Mouse (Mus musculus) midbrain, embryonic 14.5 days (tissue): Measurements from ENCODE around the gene Gm5269. TPM values are rescaled to one million over a fixed set of nuclear protein-coding genes. Genes with fewer than 3 reads are reported as not detected.

Source experiments
- ATAC-seq: fragments of 200-750 bp; cut with Nextera tagmentation; 2 replicates; pipeline ENCODE4 v1.8.0; 2017; ENCODE audit warnings: moderate number of reproducible peaks, moderate library complexity; ENCODE audit not compliant: low FRiP score, low TSS enrichment
- DNase-seq: peaks from one replicate; pipeline ENCODE4 v3.0.0-alpha.2; 2015
- H3K27ac ChIP-seq: fragments of 300-500 bp; sonication (generic); replicated peaks from 2 replicates; pipeline ENCODE4 v1.5.1; 2014; ENCODE audit warnings: mild to moderate bottlenecking, low read depth, low read length, moderate library complexity
- H3K27me3 ChIP-seq: fragments of 300-500 bp; sonication (generic); 2 replicates; pipeline ENCODE4 v1.6.1; 2014; ENCODE audit warnings: low read length, control low read depth, mixed read lengths; ENCODE audit not compliant: control insufficient read depth, insufficient read depth
- H3K36me3 ChIP-seq: fragments of 300-500 bp; sonication (generic); 2 replicates; pipeline ENCODE4 v1.6.1; 2014; ENCODE audit warnings: low read length, control low read depth; ENCODE audit not compliant: control insufficient read depth, insufficient read depth
- H3K4me1 ChIP-seq: fragments of 300-500 bp; sonication (generic); 2 replicates; pipeline ENCODE4 v1.6.1; 2014; ENCODE audit warnings: mild to moderate bottlenecking, antibody characterized with exemption, low read length, control low read depth; ENCODE audit not compliant: control insufficient read depth, insufficient read depth
- H3K4me2 ChIP-seq: fragments of 300-500 bp; sonication (generic); 2 replicates; pipeline ENCODE4 v1.6.1; 2014; ENCODE audit warnings: mild to moderate bottlenecking, low read length, moderate library complexity
- H3K4me3 ChIP-seq: fragments of 300-500 bp; sonication (generic); replicated peaks from 2 replicates; pipeline ENCODE4 v1.5.1; 2014; ENCODE audit warnings: low read depth, low read length
- H3K9ac ChIP-seq: fragments of 300-500 bp; sonication (generic); replicated peaks from 2 replicates; pipeline ENCODE4 v1.6.1; 2014; ENCODE audit warnings: mild to moderate bottlenecking, low read length, moderate library complexity
- H3K9me3 ChIP-seq: fragments of 300-500 bp; sonication (generic); 2 replicates; pipeline ENCODE4 v1.6.1; 2016; ENCODE audit warnings: low read length, control low read depth, mixed read lengths; ENCODE audit not compliant: control insufficient read depth
- WGBS: fragments of 180-500 bp; shearing (Covaris S2); extraction: QIAGEN DNeasy Blood & Tissue Kit; methylation state at CpG from one replicate; pipeline ENCODE4 v1.1.7; 2014; 5-methylcytosine and 5-hydroxymethylcytosine counted together
- polyA plus RNA-seq: library from polyadenylated mRNA; unstranded; fragments of >200 nt; fragmentation: Nextera tagmentation; extraction: Ambion mirVana; gene quantifications from 2 replicates; pipeline ENCODE4 v1.2.1, GENCODE M21; 2014

Gene Gm5269
- polyA plus RNA-seq = not detected in 2 replicates

DNA sequence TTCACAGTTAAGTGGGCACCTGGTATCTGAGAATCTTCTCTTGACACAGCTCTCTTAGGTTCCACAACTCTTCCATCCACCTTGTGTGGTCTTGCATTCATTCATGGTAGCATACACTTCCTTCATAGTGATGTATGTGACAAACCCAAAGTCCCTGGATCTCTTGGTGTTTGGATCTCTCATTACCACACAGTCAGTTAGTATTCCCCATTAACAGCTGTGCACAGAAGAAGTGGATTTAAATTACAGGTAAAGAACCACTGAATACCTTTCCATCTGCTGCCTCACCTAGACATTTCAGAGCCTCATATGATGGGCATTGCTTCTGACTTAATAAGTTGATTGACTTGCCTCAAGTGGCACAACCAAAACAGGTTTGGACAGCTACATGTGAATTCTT is at the start of gene Gm5269:
Gene Gm5269 (minus strand): TSS at position 101 of the 400 bp plus-strand sequence.
- ATAC-seq (no peak), DNase-seq (no peak)
- Histone ChIP-seq H3K27ac (no peak within 1 kb of the TSS), H3K9ac (no peak within 1 kb of the TSS), H3K27me3 (no peaks in the 10 kb centered on the region), H3K4me3 (no peak within 1 kb of the TSS), H3K4me1 (no peaks in the 10 kb centered on the region), H3K4me2 (no peak within 1 kb of the TSS), H3K9me3 (no peaks in the 10 kb centered on the region), H3K36me3 (no peaks in the 10 kb centered on the region)

DNA sequence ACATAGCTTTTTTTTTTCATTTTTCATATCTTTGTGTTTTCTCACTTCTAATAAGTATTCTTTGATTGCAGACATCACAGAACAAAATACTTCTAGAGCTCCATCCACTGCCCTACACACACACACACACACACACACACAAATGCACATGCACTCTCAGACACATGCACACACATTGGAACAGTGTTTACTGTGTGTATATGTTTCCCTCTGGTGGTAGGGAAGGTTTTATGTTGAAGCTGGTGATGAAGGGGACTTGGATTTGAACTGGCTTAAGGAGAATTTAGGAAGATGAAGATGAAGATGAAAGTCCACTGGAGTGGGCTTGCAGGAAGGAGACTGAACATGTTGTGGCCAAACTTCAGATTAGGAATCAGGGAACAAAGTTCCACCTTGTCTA is 41.1 kb upstream of the Gm5269 start:
- no peaks in the 10 kb centered on the region for H3K36me3 ChIP-seq
- no peak overlapping the region for H3K4me2 ChIP-seq
- no peak overlapping the region for H3K4me3 ChIP-seq
- H3K27ac ChIP-seq = no peak overlapping the region
- no peak for DNase-seq
- no peaks in the 10 kb centered on the region for H3K4me1 ChIP-seq
- H3K9ac ChIP-seq = no peak overlapping the region
- peaks cover 9% of the 10 kb centered on the region; the same call in 1 of the 2 replicates for H3K27me3 ChIP-seq
- H3K9me3 ChIP-seq = no peaks in the 10 kb centered on the region
- ATAC-seq = no peak

DNA sequence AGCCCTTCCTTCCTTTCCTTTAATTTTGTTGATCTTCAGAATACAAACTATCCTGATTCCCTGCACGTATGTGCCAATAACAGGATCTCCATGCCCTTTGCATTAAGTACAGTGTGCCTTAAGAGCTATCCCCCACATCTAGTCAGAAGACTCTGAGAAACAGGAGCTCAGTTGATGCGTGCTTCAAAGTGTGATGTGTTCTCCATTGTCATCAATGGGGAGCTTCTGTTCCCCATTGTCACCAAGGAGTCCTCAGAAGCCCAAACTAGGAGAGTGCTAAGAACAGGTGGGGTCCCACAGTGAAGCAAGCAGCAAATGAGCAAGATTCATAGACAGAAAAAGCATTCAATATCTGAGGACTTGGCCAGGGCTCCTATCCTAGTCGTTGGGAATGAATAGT is 36.8 kb upstream of the Gm5269 start:
- ATAC-seq (no peak), DNase-seq (no peak)
- Histone ChIP-seq H3K4me1 (peaks cover 3% of the 10 kb centered on the region; the same call in 1 of the 2 replicates), H3K9ac (no peak overlapping the region), H3K4me2 (no peak overlapping the region), H3K36me3 (no peaks in the 10 kb centered on the region), H3K27me3 (peaks cover 10% of the 10 kb centered on the region; the same call in 1 of the 2 replicates), H3K4me3 (no peak overlapping the region), H3K9me3 (no peaks in the 10 kb centered on the region), H3K27ac (no peak overlapping the region)
- WGBS = 50% methylated on average over 3 of the region's 3 CpGs

DNA sequence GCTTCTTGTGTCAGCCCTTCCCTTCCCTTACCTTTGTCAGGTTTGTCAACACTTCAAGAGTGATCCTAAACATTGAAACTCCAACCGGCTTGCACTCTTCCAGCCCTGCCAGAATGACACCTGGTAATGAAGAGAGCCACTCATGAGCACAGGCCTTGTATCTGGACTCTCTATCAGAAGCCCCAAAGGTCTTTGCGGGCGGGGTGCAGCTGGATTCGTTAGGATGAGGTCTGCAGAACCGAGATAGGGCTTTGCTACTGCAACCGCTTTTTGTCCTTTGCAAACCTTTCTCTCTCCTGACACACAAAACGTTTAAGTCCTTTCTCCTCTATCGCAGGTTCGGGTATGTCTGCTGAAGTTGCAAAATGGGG is 36.3 kb upstream of the Gm5269 start, which contains the start of gene Slc40a1:
Gene Slc40a1 (minus strand): TSS at position 131 of the 371 bp plus-strand sequence.
- H3K9ac ChIP-seq = peak within 1 kb of the TSS; percentile 57
- no peaks in the 10 kb centered on the region for H3K9me3 ChIP-seq
- H3K4me1 ChIP-seq = peaks cover 3% of the 10 kb centered on the region; the same call in 1 of the 2 replicates
- 23% methylated on average over 9 of the region's 9 CpGs for WGBS
- H3K4me2 ChIP-seq = peak within 1 kb of the TSS; percentile 72
- peak within 1 kb of the TSS; percentile 54 for H3K4me3 ChIP-seq
- DNase-seq (peak; percentile 8), ATAC-seq (no peak)
- no peak within 1 kb of the TSS for H3K27ac ChIP-seq
- H3K36me3 ChIP-seq = no peaks in the 10 kb centered on the region
- peaks cover 10% of the 10 kb centered on the region; the same call in 1 of the 2 replicates for H3K27me3 ChIP-seq

DNA sequence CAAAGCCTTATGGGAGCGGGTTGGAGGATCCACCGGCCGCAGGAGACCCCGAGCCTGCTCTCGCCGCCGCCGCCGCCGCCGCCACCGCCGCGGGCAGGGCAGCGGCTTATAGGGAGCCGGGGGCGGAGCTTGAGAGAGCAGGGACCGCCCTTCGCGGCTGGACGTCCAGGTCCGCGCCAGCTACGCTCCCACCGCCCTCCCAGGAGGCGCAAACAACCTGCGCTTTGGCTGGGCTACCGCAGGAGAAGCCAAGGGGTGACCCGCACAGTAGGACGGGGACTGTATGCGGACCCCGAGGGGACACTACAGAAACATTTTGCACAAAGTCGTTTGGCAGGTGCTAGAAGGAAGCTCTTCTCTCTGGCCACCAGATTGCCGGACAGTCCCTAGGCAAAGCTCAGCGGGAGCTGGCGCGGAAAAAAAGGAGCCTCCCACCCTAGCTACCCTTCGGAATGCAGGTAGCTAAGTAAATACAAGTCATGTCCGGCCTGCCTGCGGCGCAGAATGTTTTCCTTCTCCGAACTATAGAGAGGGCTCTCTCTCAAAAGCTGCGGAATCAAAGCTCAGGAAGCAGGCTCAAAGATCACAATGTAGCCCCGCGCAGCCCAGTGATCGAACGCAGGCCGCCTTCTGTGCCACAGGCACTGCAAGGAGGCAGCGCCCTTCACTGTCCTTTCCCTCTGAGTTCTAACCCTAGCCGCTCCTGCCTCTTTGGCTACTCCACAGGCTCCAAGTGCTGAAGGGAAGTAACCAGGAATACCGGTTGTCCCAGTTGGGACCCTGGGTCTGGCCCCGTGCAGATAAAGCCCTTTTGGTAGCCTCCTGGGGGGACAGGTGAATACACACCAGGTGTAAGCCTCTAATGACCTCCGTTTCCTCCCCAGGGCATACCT is 35.7 kb upstream of the Gm5269 start:
- DNase-seq (peak; percentile 88), ATAC-seq (peak; percentile 94)
- peaks cover 10% of the 10 kb centered on the region; the same call in 1 of the 2 replicates for H3K27me3 ChIP-seq

DNA sequence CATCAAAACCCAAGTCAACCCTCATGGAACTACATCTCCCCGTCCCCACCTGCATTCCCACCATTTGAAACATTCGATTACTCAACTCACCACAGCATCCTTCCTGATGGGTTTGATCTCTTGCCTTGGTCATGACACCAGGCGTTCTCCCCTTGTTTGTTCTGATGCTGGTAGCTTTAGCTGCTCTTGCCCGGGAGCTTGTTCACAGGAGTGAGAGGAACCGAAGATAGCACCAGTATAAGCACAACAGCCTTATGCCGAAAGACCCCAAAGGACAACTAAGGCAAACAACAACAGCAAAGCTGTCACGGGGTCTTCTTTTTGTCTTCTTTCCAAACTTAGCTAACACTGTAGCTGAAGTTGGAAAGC is 35.0 kb upstream of the Gm5269 start:
- H3K27ac ChIP-seq = no peak overlapping the region

More for the DNA sequence above, 35.7 kb upstream of the Gm5269 start:
- peak overlapping the region; percentile 72 for H3K4me2 ChIP-seq
- no peak overlapping the region for H3K27ac ChIP-seq
- peak overlapping the region; percentile 57 for H3K9ac ChIP-seq
- H3K4me1 ChIP-seq = peaks cover 3% of the 10 kb centered on the region; the same call in 1 of the 2 replicates
- no peaks in the 10 kb centered on the region for H3K9me3 ChIP-seq
- H3K36me3 ChIP-seq = no peaks in the 10 kb centered on the region
- 1% methylated on average over 53 of the region's 53 CpGs for WGBS
- peak overlapping the region; percentile 54 for H3K4me3 ChIP-seq

DNA sequence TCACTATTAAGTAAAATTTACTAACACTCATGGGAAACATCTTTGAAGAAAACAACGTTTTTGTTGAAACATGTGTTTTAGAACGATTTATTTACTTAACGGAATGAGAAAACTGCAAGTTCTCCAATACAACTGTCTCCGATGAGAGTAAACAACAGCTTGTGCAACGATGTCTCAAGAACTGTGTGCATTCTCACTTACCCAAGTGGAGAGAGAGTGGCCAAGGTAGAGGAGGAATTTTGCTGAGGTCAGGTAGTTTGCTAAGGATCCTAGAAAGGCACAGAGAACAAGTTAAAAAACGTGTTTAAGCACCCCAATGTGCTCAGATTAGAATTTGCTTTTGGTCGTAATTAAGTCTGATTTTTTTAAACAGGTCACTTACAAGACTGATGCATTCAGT is 34.4 kb upstream of the Gm5269 start:
- Histone ChIP-seq H3K4me3 (peak overlapping the region; percentile 54), H3K4me1 (peaks cover 3% of the 10 kb centered on the region; the same call in 1 of the 2 replicates), H3K27me3 (peaks cover 10% of the 10 kb centered on the region; the same call in 1 of the 2 replicates), H3K36me3 (no peaks in the 10 kb centered on the region), H3K27ac (no peak overlapping the region), H3K4me2 (peak overlapping the region; percentile 72), H3K9ac (no peak overlapping the region), H3K9me3 (no peaks in the 10 kb centered on the region)
- WGBS = 74% methylated on average over 7 of the region's 7 CpGs
- DNase-seq = no peak
- no peak for ATAC-seq

More for the DNA sequence above, 35.0 kb upstream of the Gm5269 start:
- peaks cover 3% of the 10 kb centered on the region; the same call in 1 of the 2 replicates for H3K4me1 ChIP-seq
- no peaks in the 10 kb centered on the region for H3K36me3 ChIP-seq
- DNase-seq (no peak), ATAC-seq (peak; percentile 35; the same call in 1 of the 2 replicates)
- H3K27me3 ChIP-seq = peaks cover 10% of the 10 kb centered on the region; the same call in 1 of the 2 replicates
- 10% methylated on average over 7 of the region's 7 CpGs for WGBS
- H3K9ac ChIP-seq = peak overlapping the region; percentile 57
- H3K4me2 ChIP-seq = peak overlapping the region; percentile 72
- H3K9me3 ChIP-seq = no peaks in the 10 kb centered on the region
- H3K4me3 ChIP-seq = peak overlapping the region; percentile 54

DNA sequence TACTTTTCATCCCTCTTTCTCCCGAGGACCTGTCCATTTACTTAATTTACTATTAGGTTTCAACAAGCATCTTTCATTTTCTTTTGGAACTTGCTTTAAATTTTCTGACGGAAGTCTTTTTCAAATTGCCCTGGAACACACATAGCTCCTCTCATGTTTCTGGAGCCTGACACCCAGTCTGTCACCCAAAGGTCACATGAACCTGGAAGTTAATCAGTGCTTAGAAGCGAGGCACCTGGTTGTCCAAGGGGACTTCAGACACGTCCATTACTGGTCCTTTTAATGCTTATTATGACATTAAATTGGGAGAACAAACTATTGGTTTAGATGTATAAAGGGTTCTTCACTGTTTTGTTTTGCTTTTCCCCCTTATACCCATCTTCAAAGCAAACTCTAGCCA is 33.2 kb upstream of the Gm5269 start:
- no peak for ATAC-seq
- H3K9me3 ChIP-seq = no peaks in the 10 kb centered on the region
- H3K4me1 ChIP-seq = peaks cover 3% of the 10 kb centered on the region; the same call in 1 of the 2 replicates
- H3K27ac ChIP-seq = no peak overlapping the region
- no peak for DNase-seq
- H3K36me3 ChIP-seq = no peaks in the 10 kb centered on the region
- H3K4me2 ChIP-seq = no peak overlapping the region
- peaks cover 10% of the 10 kb centered on the region; the same call in 1 of the 2 replicates for H3K27me3 ChIP-seq
- H3K4me3 ChIP-seq = no peak overlapping the region
- WGBS = 81% methylated on average over 4 of the region's 4 CpGs
- no peak overlapping the region for H3K9ac ChIP-seq
